Mouse (Mus musculus) heart, embryonic 15.5 days (tissue): ENCODE measurements around the gene Adgre5. TPM values are rescaled to one million over a fixed set of nuclear protein-coding genes. Genes with fewer than 3 reads are reported as not detected.

Experiments used
- ATAC-seq: fragments of 200-750 bp; cut with Nextera tagmentation; replicated peaks from 2 replicates; pipeline ENCODE4 v1.8.0; 2017; ENCODE audit warnings: low read depth, moderate TSS enrichment; ENCODE audit not compliant: insufficient number of reproducible peaks, insufficient read depth, low FRiP score
- H3K27ac ChIP-seq: fragments of 300-500 bp; sonication (generic); 2 replicates; pipeline ENCODE4 v1.5.1; 2015; ENCODE audit warnings: mild to moderate bottlenecking, inconsistent platforms
- H3K27me3 ChIP-seq: fragments of 300-500 bp; sonication (generic); 2 replicates; pipeline ENCODE4 v1.6.1; 2015; ENCODE audit warnings: inconsistent platforms
- H3K36me3 ChIP-seq: fragments of 300-500 bp; sonication (generic); 2 replicates; pipeline ENCODE4 v1.6.1; 2015; ENCODE audit warnings: mild to moderate bottlenecking, inconsistent platforms
- H3K4me1 ChIP-seq: fragments of 300-500 bp; sonication (generic); replicated peaks from 2 replicates; pipeline ENCODE4 v1.6.1; 2015; ENCODE audit warnings: inconsistent platforms
- H3K4me2 ChIP-seq: fragments of 300-500 bp; sonication (generic); 2 replicates; pipeline ENCODE4 v1.6.1; 2015; ENCODE audit warnings: inconsistent platforms, mild to moderate bottlenecking, moderate library complexity
- H3K4me3 ChIP-seq: fragments of 300-500 bp; sonication (generic); 2 replicates; pipeline ENCODE4 v1.5.1; 2015; ENCODE audit warnings: mild to moderate bottlenecking, inconsistent platforms
- H3K9ac ChIP-seq: fragments of 300-500 bp; sonication (generic); 2 replicates; pipeline ENCODE4 v1.6.1; 2015; ENCODE audit warnings: mild to moderate bottlenecking, inconsistent platforms
- H3K9me3 ChIP-seq: fragments of 300-500 bp; sonication (generic); replicated peaks from 2 replicates; pipeline ENCODE4 v1.6.1; 2016; ENCODE audit warnings: inconsistent platforms
- WGBS: fragments of 180-500 bp; shearing (Covaris S2); methylation state at CpG from one replicate; pipeline ENCODE4 v1.1.7; 2015; ENCODE audit warnings: mixed read lengths; 5-methylcytosine and 5-hydroxymethylcytosine counted together
- microRNA-seq: library from miRNA; unstranded; fragments of <30 nt; microRNA quantifications from one replicate; pipeline ENCODE4, GENCODE M21; 2016
- polyA plus RNA-seq: library from polyadenylated mRNA; unstranded; fragments of >200 nt; fragmentation: Nextera tagmentation; extraction: Ambion mirVana; gene quantifications from 2 replicates; pipeline ENCODE4 v1.2.1, GENCODE M21; 2015

The Adgre5 gene
- polyA plus RNA-seq, 1 experiment from 2014 or later = 31.2 TPM

DNA sequence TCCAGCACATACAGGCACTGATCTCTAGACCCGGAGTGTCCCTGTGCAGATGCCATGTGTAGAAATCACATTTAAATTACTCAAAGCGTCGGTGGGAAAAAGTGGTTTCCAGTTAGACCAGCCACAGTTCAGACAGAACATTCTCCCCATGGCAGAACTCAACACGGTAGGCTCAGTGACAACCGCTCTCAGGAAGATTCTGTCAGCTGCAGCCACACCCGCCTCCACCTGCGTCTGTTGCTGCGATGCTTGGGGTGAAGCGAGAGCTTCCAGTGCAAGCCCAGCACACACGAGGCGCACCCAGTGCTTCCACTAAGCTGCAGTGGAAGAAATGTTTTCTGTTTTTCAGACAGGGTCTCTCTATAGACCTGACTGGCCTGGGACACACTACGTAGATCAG, 61.3 kb downstream of the Adgre5 start:
- Histone ChIP-seq H3K27ac (no peak overlapping the region), H3K9me3 (no peaks in the 10 kb centered on the region), H3K4me1 (peaks cover 16% of the 10 kb centered on the region), H3K36me3 (peaks cover 65% of the 10 kb centered on the region), H3K27me3 (no peaks in the 10 kb centered on the region), H3K9ac (no peak overlapping the region), H3K4me3 (no peak overlapping the region), H3K4me2 (no peak overlapping the region)
- no peak for ATAC-seq
- WGBS = 87% methylated on average over 12 of the region's 12 CpGs

DNA sequence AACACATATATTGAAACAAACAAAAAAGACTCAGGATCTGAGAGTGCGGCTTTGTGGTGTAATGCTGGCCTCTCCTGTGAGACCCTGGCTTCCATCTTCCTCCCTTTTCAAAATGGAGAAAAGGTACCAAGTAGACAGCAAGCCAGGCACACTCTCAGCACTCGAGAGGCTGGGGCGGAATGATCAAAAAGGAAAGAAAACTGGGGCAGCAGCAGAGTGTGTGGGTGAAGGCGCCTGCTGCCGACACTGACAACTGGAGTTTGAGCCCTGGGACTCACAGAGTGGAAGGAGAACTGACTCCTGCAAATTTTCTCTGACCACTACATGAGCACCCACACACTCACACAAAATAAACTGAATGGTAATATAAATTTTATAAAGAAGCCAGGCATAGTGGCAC, 66.6 kb downstream of the Adgre5 start:
- no peak for ATAC-seq
- Histone ChIP-seq H3K9ac (no peak overlapping the region), H3K4me1 (no peaks in the 10 kb centered on the region), H3K27ac (no peak overlapping the region), H3K4me3 (no peak overlapping the region), H3K27me3 (no peaks in the 10 kb centered on the region), H3K4me2 (no peak overlapping the region), H3K9me3 (no peaks in the 10 kb centered on the region), H3K36me3 (peaks cover 54% of the 10 kb centered on the region)
- WGBS = 82% methylated on average over 5 of the region's 5 CpGs

Small RNA genes lying within 50 kb of the gene (microRNA-seq; reads per million reads assigned to microRNA genes)
- not detected for gene Mir1668

Other genes starting within 250 kb of the Adgre5 start
- gene Olfr370, start 205.5 kb downstream of the Adgre5 start, polyA plus RNA-seq = not detected in 2 replicates
- gene Ndufb7, start 174.7 kb downstream of the Adgre5 start, polyA plus RNA-seq = 537 and 672 TPM in 2 replicates
- 349 and 431 TPM in 2 replicates for gene Tecr, start 133.4 kb downstream of the Adgre5 start, polyA plus RNA-seq
- 36.7 and 47.2 TPM in 2 replicates for gene Dnajb1, start 133.1 kb downstream of the Adgre5 start, polyA plus RNA-seq
- gene Gipc1, start 88.6 kb downstream of the Adgre5 start, polyA plus RNA-seq = 127 and 141 TPM in 2 replicates
- 0.45 and 0.84 TPM in 2 replicates for gene Ptger1, start 74.6 kb downstream of the Adgre5 start, polyA plus RNA-seq
- gene Pkn1, start 42.1 kb downstream of the Adgre5 start, polyA plus RNA-seq = 15.4 and 22.1 TPM in 2 replicates
- gene Ddx39, start 26.1 kb downstream of the Adgre5 start, polyA plus RNA-seq = 107 and 135 TPM in 2 replicates
- gene Adgrl1, start 158.8 kb upstream of the Adgre5 start, polyA plus RNA-seq = 7.1 and 10.7 TPM in 2 replicates
- gene Gm10644, start 213.9 kb upstream of the Adgre5 start, polyA plus RNA-seq = 0.76 and 0.93 TPM in 2 replicates
- gene Asf1b, start 214.2 kb upstream of the Adgre5 start, polyA plus RNA-seq = 55.8 and 63.3 TPM in 2 replicates
- gene Prkaca, start 231.7 kb upstream of the Adgre5 start, polyA plus RNA-seq = 246 and 260 TPM in 2 replicates